Mouse (Mus musculus) myocyte (in vitro differentiated cells): ENCODE data around the gene Scube1. TPM values are rescaled to one million over a fixed set of nuclear protein-coding genes. Genes with fewer than 3 reads are reported as not detected.

ENCODE experiments used
- H3K27me3 ChIP-seq: one replicate; pipeline ENCODE4 v1.6.1; 2011; ENCODE audit not compliant: control insufficient read depth, insufficient read depth, insufficient read length
- H3K36me3 ChIP-seq: one replicate; pipeline ENCODE4 v1.6.1; 2011; ENCODE audit not compliant: control insufficient read depth, insufficient read depth
- H3K4me2 ChIP-seq: one replicate; pipeline ENCODE4 v1.6.1; 2011; ENCODE audit warnings: low read depth, control low read depth
- H3K4me3 ChIP-seq: one replicate; pipeline ENCODE4 v1.5.1; 2011; ENCODE audit warnings: mild to moderate bottlenecking, control low read depth, moderate library complexity
- H3K79me2 ChIP-seq: one replicate; pipeline ENCODE4 v1.6.1; 2011; ENCODE audit not compliant: control insufficient read depth, insufficient read depth
- H3ac ChIP-seq: one replicate; pipeline ENCODE4 v1.6.1; 2011; ENCODE audit not compliant: control insufficient read depth, insufficient read length
- CEBPB ChIP-seq: IDR thresholded peaks from 2 replicates; pipeline ENCODE4 v1.6.1; 2011; ENCODE audit warnings: mild to moderate bottlenecking, moderate library complexity; ENCODE audit not compliant: poor library complexity, insufficient read depth, severe bottlenecking
- E2F4 ChIP-seq: IDR thresholded peaks from one replicate; pipeline ENCODE4 v1.6.1; 2011; ENCODE audit warnings: mild to moderate bottlenecking, control low read depth, moderate library complexity; ENCODE audit not compliant: insufficient read depth
- MAX ChIP-seq: IDR thresholded peaks from one replicate; pipeline ENCODE4 v1.6.1; 2011; ENCODE audit warnings: low read depth, mild to moderate bottlenecking, control low read depth
- MYOD1 ChIP-seq, 3 experiments: IDR thresholded peaks; one replicate each; pipeline ENCODE4 v1.6.1; 2011; ENCODE audit warnings: control low read depth in 2 of 3, low read depth in 2 of 3, mild to moderate bottlenecking in 2 of 3, moderate library complexity in 1 of 3; ENCODE audit not compliant: insufficient read length in 2 of 3, control insufficient read depth in 1 of 3
- MYOG ChIP-seq, 3 experiments: IDR thresholded peaks; one replicate each; pipeline ENCODE4 v1.6.1; 2011; ENCODE audit warnings: control low read depth in 2 of 3, low read depth in 2 of 3, mild to moderate bottlenecking in 2 of 3; ENCODE audit not compliant: insufficient read length in 2 of 3, control insufficient read depth in 1 of 3, insufficient read depth in 1 of 3
- POLR2A ChIP-seq: IDR thresholded peaks from one replicate; pipeline ENCODE4 v1.6.1; 2011; ENCODE audit warnings: low read depth, mild to moderate bottlenecking, control low read depth, moderate library complexity; ENCODE audit not compliant: insufficient read length
- POLR2AphosphoS2 ChIP-seq: IDR thresholded peaks from one replicate; pipeline ENCODE4 v1.6.1; 2011; ENCODE audit warnings: low read depth, control low read depth; ENCODE audit not compliant: insufficient read length
- REST ChIP-seq: IDR thresholded peaks from one replicate; pipeline ENCODE4 v1.6.1; 2011; ENCODE audit warnings: mild to moderate bottlenecking, control low read depth, moderate library complexity; ENCODE audit not compliant: insufficient read depth, insufficient read length
- SRF ChIP-seq: IDR thresholded peaks from one replicate; pipeline ENCODE4 v1.6.1; 2011; ENCODE audit warnings: low read depth; ENCODE audit not compliant: control insufficient read depth, insufficient read length
- TCF12 ChIP-seq: IDR thresholded peaks from one replicate; pipeline ENCODE4 v1.6.1; 2011; ENCODE audit warnings: mild to moderate bottlenecking, control low read depth; ENCODE audit not compliant: poor library complexity, insufficient read depth, severe bottlenecking
- TCF3 ChIP-seq: IDR thresholded peaks from one replicate; pipeline ENCODE4 v1.6.1; 2011; ENCODE audit warnings: low read depth, control low read depth; ENCODE audit not compliant: insufficient read length
- USF1 ChIP-seq: IDR thresholded peaks from one replicate; pipeline ENCODE4 v1.6.1; 2011; ENCODE audit warnings: low read depth, mild to moderate bottlenecking, control low read depth, moderate library complexity
- polyA plus RNA-seq: library from polyadenylated mRNA; unstranded; fragments of >200 nt; fragmentation: generic; extraction: Trizol; gene quantifications from one replicate; pipeline ENCODE4 v1.2.1, GENCODE M21; 2012; ENCODE audit warnings: missing spikeins

The Scube1 gene
- polyA plus RNA-seq, 1 experiment, result not detected

- no peaks in the 10 kb centered on the region for H3K79me2 ChIP-seq
- H3K36me3 ChIP-seq, result no peaks in the 10 kb centered on the region
- H3ac ChIP-seq, result no peak overlapping the region
- no peak overlapping the region for H3K4me2 ChIP-seq
- peaks cover 71% of the 10 kb centered on the region for H3K27me3 ChIP-seq
- H3K4me3 ChIP-seq, result no peak overlapping the region
- no peak for TF ChIP-seq POLR2A
- TF ChIP-seq POLR2AphosphoS2, result no peak
- no peak for TF ChIP-seq TCF3
- no peak for TF ChIP-seq MYOG (IDR thresholded peaks at IDR 0.05; ENCODE audit: control insufficient read depth in 1 of 3, insufficient read depth in 1 of 3, insufficient read length in 2 of 3, low read depth in 2 of 3)
- no peak for TF ChIP-seq CEBPB
- no peak for TF ChIP-seq SRF
- no peak for TF ChIP-seq TCF12
- TF ChIP-seq MYOD1 (IDR thresholded peaks at IDR 0.05; ENCODE audit: control insufficient read depth in 1 of 3, insufficient read length in 2 of 3, low read depth in 2 of 3), result no peak
- no peak for TF ChIP-seq REST
- TF ChIP-seq MAX, result no peak
- no peak for TF ChIP-seq USF1
- TF ChIP-seq E2F4, result no peak
Observed at GRCm38 (mm10) chr15:83709889-83710774, 14.7 kb downstream of the Scube1 start.

- no peak for TF ChIP-seq SRF
- Histone ChIP-seq H3K4me3 (no peak overlapping the region), H3K36me3 (no peaks in the 10 kb centered on the region), H3K79me2 (no peaks in the 10 kb centered on the region), H3ac (no peak overlapping the region), H3K27me3 (peaks cover 61% of the 10 kb centered on the region), H3K4me2 (no peak overlapping the region)
Observed at GRCm38 (mm10) chr15:83706528-83707199, 18.2 kb downstream of the Scube1 start.

GRCm38 (mm10) chr15:83700593-83700923 is 24.3 kb downstream of the Scube1 start:
- Histone ChIP-seq H3K36me3 (no peaks in the 10 kb centered on the region), H3K4me2 (no peak overlapping the region), H3K79me2 (no peaks in the 10 kb centered on the region), H3ac (no peak overlapping the region), H3K27me3 (peaks cover 78% of the 10 kb centered on the region), H3K4me3 (no peak overlapping the region)
- no peak for TF ChIP-seq E2F4

- Histone ChIP-seq H3K27me3 (peaks cover 77% of the 10 kb centered on the region), H3K79me2 (no peaks in the 10 kb centered on the region), H3K4me2 (no peak overlapping the region), H3K36me3 (no peaks in the 10 kb centered on the region), H3ac (no peak overlapping the region), H3K4me3 (no peak overlapping the region)
- TF ChIP-seq E2F4 (no peak), TCF12 (no peak), CEBPB (no peak), MYOD1 (IDR thresholded peaks at IDR 0.05; ENCODE audit: control insufficient read depth in 1 of 3, insufficient read length in 2 of 3, low read depth in 2 of 3) (no peak), MYOG (IDR thresholded peaks at IDR 0.05; ENCODE audit: control insufficient read depth in 1 of 3, insufficient read depth in 1 of 3, insufficient read length in 2 of 3, low read depth in 2 of 3) (no peak), POLR2A (no peak), USF1 (no peak), SRF (no peak), POLR2AphosphoS2 (no peak), TCF3 (no peak), MAX (no peak)
Observed at GRCm38 (mm10) chr15:83699834-83700592, 24.8 kb downstream of the Scube1 start.

- Histone ChIP-seq H3ac (no peak overlapping the region), H3K27me3 (peaks cover 74% of the 10 kb centered on the region), H3K79me2 (no peaks in the 10 kb centered on the region), H3K36me3 (no peaks in the 10 kb centered on the region), H3K4me3 (no peak overlapping the region), H3K4me2 (no peak overlapping the region)
- TF ChIP-seq REST (no peak), USF1 (no peak), POLR2AphosphoS2 (no peak), MYOD1 (IDR thresholded peaks at IDR 0.05; ENCODE audit: control insufficient read depth in 1 of 3, insufficient read length in 2 of 3, low read depth in 2 of 3) (no peak), MAX (no peak), E2F4 (no peak), TCF12 (no peak), CEBPB (no peak), SRF (no peak)
Observed at GRCm38 (mm10) chr15:83699132-83699833, 25.5 kb downstream of the Scube1 start.
